Mouse (Mus musculus) lung, postnatal 14 days (tissue): Measurements from ENCODE around the gene Ces2e.
"Not testable (repeated sequence)": the region's sequence is repeated elsewhere in the genome, so short reads cannot be mapped to it uniquely, and the experiment has no call there.

ENCODE experiments used
- DNase-seq: peaks from one replicate; pipeline ENCODE4 v3.0.0; 2021

Ces2e gene

DNA sequence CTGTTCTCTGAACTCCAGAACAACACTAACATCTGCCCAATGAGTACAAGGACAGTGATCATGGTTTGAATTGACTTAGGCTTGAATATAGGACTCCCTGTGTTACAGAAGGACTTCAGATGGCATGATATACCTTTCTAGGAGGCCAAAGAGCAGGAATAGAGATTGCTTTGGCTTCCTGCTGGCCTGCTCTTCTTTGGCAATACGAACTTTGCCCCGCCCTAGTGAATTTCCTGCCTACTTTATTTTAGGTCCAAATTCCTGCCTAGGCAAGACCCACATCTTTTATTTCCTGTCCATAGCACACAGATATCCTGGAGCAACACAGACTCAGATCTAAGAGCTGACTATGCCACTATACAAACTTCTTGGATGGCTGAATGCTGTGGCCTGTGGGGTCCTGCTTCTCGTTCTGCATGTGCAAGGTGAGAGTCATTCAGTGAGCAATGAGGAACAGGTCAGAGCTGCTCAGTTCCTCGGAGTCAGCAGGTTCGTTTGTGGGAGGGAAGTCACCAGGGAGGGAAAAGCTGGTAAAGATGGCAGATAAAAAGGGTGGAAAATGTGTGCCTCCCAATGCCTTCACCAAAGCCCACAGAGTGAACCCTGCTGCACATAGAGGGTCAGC, at the start of gene Ces2e:
Gene Ces2e, plus strand, starts transcription at position 289 of the 625 bp plus-strand sequence.
- DNase-seq: no peak

- not testable (repeated sequence) for DNase-seq
Measured at GRCm38 (mm10) chr8:104886223-104886926, 39.7 kb upstream of the Ces2e start.

GRCm38 (mm10) chr8:104901746-104902145, 24.3 kb upstream of the Ces2e start:
- DNase-seq: no peak

DNA sequence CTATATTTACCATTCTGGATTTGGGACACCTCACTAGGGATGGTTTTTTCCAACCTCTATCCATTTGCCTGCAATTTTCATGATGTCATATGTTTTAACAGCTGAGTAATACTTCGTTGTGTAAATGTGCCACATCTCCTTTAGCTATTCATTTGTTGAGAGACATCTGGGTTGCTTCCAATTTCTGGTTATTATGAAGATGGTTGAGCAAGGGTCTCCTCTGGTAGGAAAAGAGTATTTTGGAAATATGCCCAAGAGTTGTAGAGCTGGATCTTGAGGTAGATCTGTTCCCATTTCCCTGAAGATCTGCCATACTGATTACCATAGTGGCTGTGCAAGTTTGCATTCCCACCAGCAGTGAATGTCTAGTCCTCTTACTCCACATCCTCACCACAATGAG, 18.9 kb upstream of the Ces2e start:
- DNase-seq: no peak

DNA sequence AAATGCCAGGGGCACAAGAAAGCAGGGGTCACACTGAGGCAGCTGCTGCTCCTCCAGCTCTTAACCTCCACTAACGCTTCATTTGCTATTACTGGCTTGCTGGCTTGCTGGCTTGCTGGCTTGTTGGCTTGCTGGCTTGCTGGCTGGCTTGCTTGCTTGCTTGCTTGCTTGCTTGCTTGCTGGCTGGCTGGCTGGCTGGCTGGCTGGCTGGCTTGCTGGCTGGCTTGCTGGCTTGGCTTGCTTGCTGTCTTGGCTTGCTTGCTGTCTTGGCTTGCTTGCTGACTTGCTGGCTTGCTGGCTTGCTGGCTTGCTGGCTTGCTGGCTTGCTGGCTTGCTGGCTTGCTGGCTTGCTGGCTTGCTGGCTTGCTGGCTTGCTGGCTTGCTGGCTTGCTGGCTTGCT, 17.0 kb upstream of the Ces2e start:
- not testable (repeated sequence) for DNase-seq

DNA sequence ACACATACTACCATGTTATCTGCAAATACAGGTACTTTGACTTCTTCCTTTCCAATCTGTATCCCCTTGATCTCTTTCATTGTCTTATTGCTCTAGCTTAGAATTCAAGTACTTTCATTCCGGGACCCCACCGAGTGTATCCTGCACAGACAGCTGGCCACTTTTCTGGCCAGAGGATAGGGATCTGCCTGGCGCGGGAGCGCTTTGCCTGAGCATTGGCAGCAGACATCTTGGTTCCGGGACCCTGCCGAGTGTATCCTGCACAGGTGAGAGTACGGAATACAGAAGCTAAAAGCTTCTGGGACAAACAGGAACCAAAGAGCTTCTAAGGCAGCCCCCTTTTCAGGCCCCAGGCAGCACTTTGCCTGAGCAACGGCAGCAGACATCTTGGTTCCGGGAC, 16.4 kb upstream of the Ces2e start:
- DNase-seq: not testable (repeated sequence)

DNA sequence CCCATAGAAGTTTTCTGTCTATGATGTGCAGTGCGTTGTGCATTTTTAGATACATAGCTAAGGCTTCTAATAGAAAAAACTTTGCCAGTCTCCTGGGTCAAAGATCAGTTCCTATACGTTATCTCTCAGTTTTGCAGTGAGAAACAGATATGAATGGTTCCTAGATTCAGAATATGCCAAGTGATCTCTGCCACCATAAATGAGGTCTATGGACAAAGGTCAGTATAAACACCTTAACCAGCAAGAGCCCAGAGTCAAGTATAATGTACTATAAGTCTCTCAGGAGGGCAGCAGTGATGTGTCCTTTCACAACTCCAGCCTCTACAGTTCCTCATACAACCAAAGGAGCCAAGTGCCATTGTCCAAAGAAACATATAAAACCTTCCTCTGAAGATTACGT, 1.2 kb downstream of the Ces2e start:
- no peak for DNase-seq

- no peak for DNase-seq
Measured at GRCm38 (mm10) chr8:104944665-104945064, 18.6 kb downstream of the Ces2e start.

DNA sequence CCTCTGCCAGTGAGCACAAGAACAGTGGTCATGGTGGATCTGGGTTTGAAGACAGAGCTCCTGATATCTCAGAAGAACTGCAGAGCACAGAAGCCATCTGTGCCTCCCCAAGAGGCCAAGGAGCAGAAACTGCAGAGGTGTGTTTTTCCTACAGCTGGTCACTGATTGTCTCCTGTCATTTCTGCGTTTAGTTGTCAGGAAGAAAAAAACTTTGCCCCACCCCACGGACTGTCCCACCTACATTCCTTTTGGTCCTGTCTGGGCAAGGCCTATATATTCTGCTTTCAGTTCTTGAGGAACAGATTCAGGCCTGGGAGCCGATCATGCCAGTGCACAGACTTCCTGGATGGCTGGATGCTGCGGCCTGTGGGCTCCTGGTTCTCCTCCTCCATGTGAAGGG, 21.0 kb downstream of the Ces2e start, which contains the start of gene Ces2f:
Gene Ces2f, plus strand, starts transcription at position 301 of the 400 bp plus-strand sequence.
- no peak for DNase-seq

- no peak for DNase-seq
Measured at GRCm38 (mm10) chr8:104949031-104949430, 23.0 kb downstream of the Ces2e start.

DNA sequence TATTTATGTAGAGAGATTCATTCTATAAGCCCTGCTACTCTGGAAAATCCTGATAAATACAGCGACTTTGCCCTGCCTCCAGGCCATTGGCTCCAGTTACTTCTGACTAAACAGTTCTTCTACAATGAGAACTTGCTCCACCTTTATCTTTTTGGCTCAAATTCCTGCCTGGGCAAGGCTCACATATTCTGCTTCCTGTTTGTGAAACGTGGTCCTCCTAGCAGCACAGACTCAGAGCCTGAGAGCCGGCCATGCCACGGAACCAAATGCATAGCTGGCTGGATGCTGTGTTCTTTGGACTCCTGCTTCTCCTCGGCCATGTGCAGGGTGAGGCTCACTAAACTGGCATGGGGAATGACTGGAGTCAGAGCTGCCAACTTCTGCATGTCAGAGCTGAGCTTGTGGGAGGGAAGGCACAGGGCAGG, 35.5 kb downstream of the Ces2e start, which contains the start of gene Ces2g:
Gene Ces2g, plus strand, starts transcription at position 182 of the 425 bp plus-strand sequence.
- DNase-seq: peak; percentile 27

DNA sequence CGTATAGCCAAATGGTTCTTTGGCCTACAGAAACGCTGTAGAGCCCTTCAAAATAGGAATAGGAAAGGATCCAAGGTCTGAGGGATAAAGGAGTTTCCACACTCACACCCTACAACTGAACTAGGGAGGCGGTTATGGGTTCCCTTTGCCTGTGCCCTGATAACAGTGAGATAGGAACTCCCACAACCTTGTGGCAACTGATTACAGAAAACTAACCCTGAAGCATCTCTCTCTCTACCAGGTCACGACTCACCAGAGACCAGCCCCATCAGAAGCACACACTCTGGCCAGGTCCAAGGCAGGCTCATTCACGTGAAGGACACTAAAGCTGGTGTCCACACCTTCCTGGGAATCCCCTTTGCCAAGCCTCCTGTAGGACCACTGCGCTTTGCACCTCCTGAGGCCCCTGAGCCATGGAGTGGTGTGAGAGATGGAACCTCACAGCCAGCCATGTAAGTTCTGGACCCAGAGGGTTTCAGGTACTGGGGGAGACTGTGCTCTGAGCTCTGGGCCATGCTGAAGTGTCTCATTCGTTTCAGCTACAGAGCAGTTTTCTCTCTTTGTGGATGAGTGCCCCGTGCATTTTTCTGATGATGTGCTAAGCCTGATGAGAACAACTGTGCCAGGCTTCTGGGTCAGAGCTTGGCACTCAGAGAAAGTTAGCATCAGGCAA, 36.3 kb downstream of the Ces2e start:
- DNase-seq: no peak

DNA sequence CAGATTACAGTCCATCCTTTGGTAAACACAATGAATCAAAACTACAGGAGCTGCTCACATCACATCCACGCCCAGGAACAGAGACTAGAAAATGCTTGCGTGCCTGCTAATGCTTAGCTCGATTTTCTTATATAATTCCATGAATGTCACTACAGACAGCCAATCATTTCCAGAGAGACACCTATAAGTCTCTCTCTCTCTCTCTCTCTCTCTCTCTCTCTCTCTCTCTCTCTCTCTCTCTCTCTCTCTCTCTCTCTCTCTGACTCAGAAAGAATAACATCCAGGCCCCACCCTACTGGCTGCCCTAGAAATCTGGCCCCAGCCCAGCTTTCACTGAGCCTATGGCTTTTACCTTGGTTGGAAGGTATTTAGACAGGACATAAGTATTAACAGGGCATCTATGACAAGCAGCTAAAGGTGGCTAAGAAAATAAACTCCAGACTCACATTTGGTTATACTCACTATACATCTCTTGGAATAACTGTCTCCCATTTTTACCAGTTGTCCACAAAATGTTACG, 37.4 kb downstream of the Ces2e start:
- DNase-seq: no peak

GRCm38 (mm10) chr8:104984126-104984525, 58.1 kb downstream of the Ces2e start:
- DNase-seq: no peak
